Mouse (Mus musculus) CH12.LX (cell line): Measurements from ENCODE around the gene Gm498. TPM values are rescaled to one million over a fixed set of nuclear protein-coding genes. Genes with fewer than 3 reads are reported as not detected.

ENCODE experiments used
- DNase-seq: peaks from one replicate; pipeline ENCODE4 v3.0.0-alpha.2; 2013; ENCODE audit errors: extremely low read depth
- H3K27ac ChIP-seq: 2 replicates; pipeline ENCODE4 v1.5.1; 2012; ENCODE audit warnings: low read depth, mild to moderate bottlenecking, control low read depth, moderate library complexity; ENCODE audit not compliant: insufficient read depth
- H3K27me3 ChIP-seq: replicated peaks from 2 replicates; pipeline ENCODE3; 2012; ENCODE audit warnings: inconsistent platforms
- H3K36me3 ChIP-seq, 2 experiments: replicated peaks in 1 of 2; 2 replicates each; pipeline versions ENCODE3 to v1.6.1; 2012; ENCODE audit warnings: inconsistent platforms in 1 of 2, low read length in 1 of 2, mild to moderate bottlenecking in 1 of 2, mixed read lengths in 1 of 2, moderate library complexity in 1 of 2; ENCODE audit not compliant: control insufficient read depth in 1 of 2, insufficient read depth in 1 of 2
- H3K4me1 ChIP-seq, 2 experiments: 2 replicates each; pipeline ENCODE4 v1.6.1; 2012; ENCODE audit warnings: inconsistent platforms in 1 of 2, moderate library complexity in 1 of 2; ENCODE audit not compliant: insufficient read depth in 2 of 2, control insufficient read depth in 1 of 2
- H3K4me2 ChIP-seq: 2 replicates; pipeline ENCODE4 v1.6.1; 2012; ENCODE audit warnings: low read depth, mild to moderate bottlenecking, control low read depth; ENCODE audit not compliant: poor library complexity, insufficient read depth, severe bottlenecking
- H3K4me3 ChIP-seq, 3 experiments: fragments of 150-350 bp in 1 of 3; sonication (generic) in 1 of 3; replicated peaks in 1 of 3; 2 replicates each; pipeline versions ENCODE3 to v1.5.1; 2011 to 2012; ENCODE audit warnings: low read depth in 2 of 3, low read length in 2 of 3, mild to moderate bottlenecking in 2 of 3, moderate library complexity in 2 of 3, control low read depth in 1 of 3, improper control_type of control experiment in 1 of 3, inconsistent platforms in 1 of 3, mixed read lengths in 1 of 3; ENCODE audit not compliant: poor library complexity in 1 of 3
- H3K79me2 ChIP-seq: replicated peaks from 2 replicates; pipeline ENCODE4 v1.6.1; 2012; ENCODE audit warnings: mild to moderate bottlenecking, moderate library complexity; ENCODE audit not compliant: control insufficient read depth, poor library complexity, insufficient read depth, severe bottlenecking; ENCODE audit errors: extremely low read depth
- H3K9ac ChIP-seq: 2 replicates; pipeline ENCODE4 v1.6.1; 2012; ENCODE audit warnings: low read depth, mild to moderate bottlenecking, control low read depth, moderate library complexity; ENCODE audit not compliant: insufficient read depth
- H3K9me3 ChIP-seq: replicated peaks from 2 replicates; pipeline ENCODE3; 2012; ENCODE audit warnings: low read length, inconsistent platforms, mixed read lengths
- CHD1 ChIP-seq: IDR thresholded peaks from 2 replicates; pipeline ENCODE4 v1.6.1; 2012; ENCODE audit warnings: low read depth, low read length, improper control_type of control experiment, inconsistent platforms
- CHD2 ChIP-seq: IDR thresholded peaks from 2 replicates; pipeline ENCODE4 v1.6.1; 2011; ENCODE audit warnings: low read length, improper control_type of control experiment
- CTCF ChIP-seq, 2 experiments: IDR thresholded peaks in 1 of 2; conservative IDR thresholded peaks in 1 of 2; 2 replicates each; pipeline ENCODE4 v1.5.1; 2011 to 2012; ENCODE audit warnings: low read depth in 2 of 2, low read length in 2 of 2, improper control_type of control experiment in 1 of 2, inconsistent platforms in 1 of 2, mild to moderate bottlenecking in 1 of 2, moderate library complexity in 1 of 2
- E2F4 ChIP-seq: IDR thresholded peaks from 2 replicates; pipeline ENCODE4 v1.6.1; 2011; ENCODE audit warnings: low read depth, low read length, improper control_type of control experiment; ENCODE audit not compliant: insufficient replicate concordance
- ELF1 ChIP-seq: IDR thresholded peaks from 2 replicates; pipeline ENCODE4 v1.6.1; 2014; ENCODE audit warnings: low read depth, mild to moderate bottlenecking, inconsistent platforms, low read length, improper control_type of control experiment
- ETS1 ChIP-seq: conservative IDR thresholded peaks from 2 replicates; pipeline ENCODE4 v1.6.1; 2012; ENCODE audit warnings: low read depth, mild to moderate bottlenecking, inconsistent platforms, low read length, improper control_type of control experiment, moderate library complexity
- HCFC1 ChIP-seq: IDR thresholded peaks from 2 replicates; pipeline ENCODE4 v1.6.1; 2012; ENCODE audit warnings: low read depth, mild to moderate bottlenecking, inconsistent platforms, low read length, improper control_type of control experiment
- IRF4 ChIP-seq: IDR thresholded peaks from 2 replicates; pipeline ENCODE4 v1.6.1; 2014; ENCODE audit warnings: low read depth, mild to moderate bottlenecking, inconsistent platforms, low read length, improper control_type of control experiment
- JUN ChIP-seq: IDR thresholded peaks from 2 replicates; pipeline ENCODE4 v1.6.1; 2011; ENCODE audit warnings: low read depth, mild to moderate bottlenecking, low read length, improper control_type of control experiment, moderate library complexity; ENCODE audit not compliant: insufficient read depth
- KAT2A ChIP-seq: IDR thresholded peaks from 2 replicates; pipeline ENCODE4 v1.6.1; 2012; ENCODE audit warnings: low read length, improper control_type of control experiment, inconsistent platforms; ENCODE audit not compliant: insufficient replicate concordance
- MAFK ChIP-seq: IDR thresholded peaks from 2 replicates; pipeline ENCODE4 v1.6.1; 2011; ENCODE audit warnings: low read length, improper control_type of control experiment; ENCODE audit not compliant: insufficient replicate concordance
- MAX ChIP-seq: IDR thresholded peaks from 2 replicates; pipeline ENCODE4 v1.6.1; 2011; ENCODE audit warnings: low read length, improper control_type of control experiment
- MEF2A ChIP-seq: IDR thresholded peaks from 2 replicates; pipeline ENCODE4 v1.6.1; 2014; ENCODE audit warnings: low read depth, mild to moderate bottlenecking, inconsistent platforms, low read length, improper control_type of control experiment, borderline replicate concordance
- MXI1 ChIP-seq: IDR thresholded peaks from 2 replicates; pipeline ENCODE4 v1.6.1; 2011; ENCODE audit warnings: mild to moderate bottlenecking, low read depth, low read length, improper control_type of control experiment
- POLR2A ChIP-seq: IDR thresholded peaks from 2 replicates; pipeline ENCODE4 v1.6.1; 2011; ENCODE audit warnings: low read depth, mild to moderate bottlenecking, improper control_type of control experiment, low read length
- RAD21 ChIP-seq: IDR thresholded peaks from 2 replicates; pipeline ENCODE4 v1.6.1; 2011; ENCODE audit warnings: low read depth, mild to moderate bottlenecking, low read length, improper control_type of control experiment, moderate library complexity
- TBP ChIP-seq: conservative IDR thresholded peaks from 2 replicates; pipeline ENCODE4 v1.6.1; 2011; ENCODE audit warnings: low read depth, low read length, improper control_type of control experiment
- USF1 ChIP-seq: IDR thresholded peaks from 2 replicates; pipeline ENCODE4 v1.6.1; 2014; ENCODE audit warnings: low read depth, mild to moderate bottlenecking, inconsistent platforms, low read length, improper control_type of control experiment
- USF2 ChIP-seq: conservative IDR thresholded peaks from 2 replicates; pipeline ENCODE4 v1.6.1; 2011; ENCODE audit warnings: low read depth, low read length, improper control_type of control experiment
- ZC3H11A ChIP-seq: IDR thresholded peaks from 2 replicates; pipeline ENCODE4 v1.6.1; 2012; ENCODE audit warnings: low read depth, mild to moderate bottlenecking, inconsistent platforms, low read length, improper control_type of control experiment
- ZMIZ1 ChIP-seq: IDR thresholded peaks from 2 replicates; pipeline ENCODE4 v1.6.1; 2012; ENCODE audit warnings: low read depth, mild to moderate bottlenecking, inconsistent platforms, low read length, improper control_type of control experiment
- ZNF384 ChIP-seq: IDR thresholded peaks from 2 replicates; pipeline ENCODE4 v1.6.1; 2012; ENCODE audit warnings: low read depth, low read length, improper control_type of control experiment, inconsistent platforms
- dilution Hi-C: fragments of 300-500 bp; cut with MboI; formaldehyde crosslinking; loops from 2 replicates; pipeline ENCODE4 v1.14.3; 2020; ENCODE audit warnings: low sequenced_read_pairs; ENCODE audit not compliant: extremely low pct_unique_long_range_greater_than_20kb, extremely low pct_ligation_motif_present
- in situ Hi-C: fragments of 300-500 bp; cut with MboI; formaldehyde crosslinking; loops from 3 replicates; pipeline ENCODE4 v1.14.3; 2019; ENCODE audit warnings: low sequenced_read_pairs, low pct_ligation_motif_present, low pct_unique_long_range_greater_than_20kb, mixed read lengths
- polyA plus RNA-seq: library from polyadenylated mRNA; unstranded; fragments of >175 nt; gene quantifications from 2 replicates; pipeline ENCODE4 v1.2.1, GENCODE M21; 2012; ENCODE audit warnings: low read depth; ENCODE audit not compliant: insufficient read length
- total RNA-seq, 2 experiments: library from RNA; depleted of rRNA; stranded (reverse); fragments of 300-350 nt in 1 of 2; fragments of >200 nt in 1 of 2; gene quantifications; 2 replicates each; pipeline ENCODE4 v1.2.3; 2012 to 2014

Gene Gm498
- total and polyA plus RNA-seq, 3 experiments = not detected

GRCm38 (mm10) chr7:143823266-143823605 lies 43.4 kb upstream of the Gm498 start:
- H3K27me3 ChIP-seq = no peaks in the 10 kb centered on the region
- DNase-seq = peak; percentile 46
- dilution Hi-C loops (no loop called here), in situ Hi-C loops (no loop called here)
- TF ChIP-seq IRF4 (no peak), MAFK (no peak), ZNF384 (peak; percentile 34; the same call in 1 of the 2 replicates), RAD21 (no peak), MEF2A (no peak), JUN (no peak), MXI1 (no peak), POLR2A (no peak), ZMIZ1 (no peak), USF1 (no peak), CHD1 (0 out of 2 replicates have a peak, but pooled peaks have one; percentile 46), ZC3H11A (no peak), TBP (no peak), CTCF (conservative IDR thresholded peaks at IDR 0.05 in 1 of 2, IDR thresholded peaks at IDR 0.05 in 1 of 2; ENCODE audit: low read depth in 2 of 2, low read length in 2 of 2) (no peak), CHD2 (no peak), USF2 (no peak), ETS1 (peak; percentile 7; the same call in 1 of the 2 replicates), E2F4 (no peak), MAX (no peak), HCFC1 (no peak)
- peak overlapping the region; percentile 53 for H3K9ac ChIP-seq
- no peaks in the 10 kb centered on the region for H3K9me3 ChIP-seq
- peak overlapping the region; percentile 89 for H3K4me2 ChIP-seq
- peaks cover 4 to 18% of the 10 kb centered on the region in 2 experiments for H3K36me3 ChIP-seq
- peaks cover 3 to 15% of the 10 kb centered on the region in 2 experiments; a peak in 2 of 4 replicates for H3K4me1 ChIP-seq
- no peaks in the 10 kb centered on the region for H3K79me2 ChIP-seq
- no peak overlapping the region for H3K27ac ChIP-seq
- peak overlapping the region; percentile 52 to 78 (median 54) for H3K4me3 ChIP-seq

- DNase-seq = no peak
These were observed 39.7 kb upstream of the Gm498 start for GRCm38 (mm10) chr7:143826985-143827384.

More at GRCm38 (mm10) chr7:143826985-143827384, 39.7 kb upstream of the Gm498 start:
- Histone ChIP-seq H3K36me3 (peaks cover 0 to 8% of the 10 kb centered on the region in 2 experiments), H3K27me3 (no peaks in the 10 kb centered on the region), H3K4me3 (no peak overlapping the region), H3K4me1 (peaks cover 7 to 25% of the 10 kb centered on the region in 2 experiments), H3K27ac (no peak overlapping the region), H3K9ac (no peak overlapping the region), H3K4me2 (no peak overlapping the region), H3K79me2 (0 out of 2 replicates have a peak, but pooled peaks cover 3% of the 10 kb centered on the region), H3K9me3 (no peaks in the 10 kb centered on the region)
- in situ Hi-C loops (no loop called here), dilution Hi-C loops (no loop called here)
- TF ChIP-seq CHD2 (no peak), KAT2A (no peak), ELF1 (no peak)
